Mouse (Mus musculus) embryonic fibroblast, embryonic 13.5 days (primary cell): Measurements from ENCODE around the gene Pdxp.

Source experiments
- CTCF ChIP-seq: IDR thresholded peaks from 2 replicates; pipeline ENCODE4 v1.5.1; 2011; ENCODE audit warnings: mild to moderate bottlenecking, control low read depth, low read length, moderate library complexity, borderline replicate concordance; ENCODE audit not compliant: insufficient read depth
- POLR2A ChIP-seq: IDR thresholded peaks from 2 replicates; pipeline ENCODE4 v1.6.1; 2011; ENCODE audit warnings: low read depth, mild to moderate bottlenecking, control low read depth, low read length, moderate library complexity

- TF ChIP-seq CTCF (no peak), POLR2A (no peak)
Measured at GRCm38 (mm10) chr15:78869775-78870174, 43.9 kb upstream of the Pdxp start.
